Mouse (Mus musculus): ENCODE data around the gene Aldh3b3.

GRCm38 (mm10) chr19:3998335-3998734 lies 39.9 kb downstream of the Aldh3b3 start:
- TF ChIP-seq CTCF (conservative IDR thresholded peaks at IDR 0.05 in 1 of 2, IDR thresholded peaks at IDR 0.05 in 1 of 2; ENCODE audit: low read depth in 2 of 2, low read length in 2 of 2): no peak
- no peak for TF ChIP-seq POLR2A (IDR thresholded peaks at IDR 0.05; ENCODE audit: low read depth, low read length)
- no peak for TF ChIP-seq HCFC1 (IDR thresholded peaks at IDR 0.05; ENCODE audit: low read depth, low read length)
- no peak for TF ChIP-seq EP300 (IDR thresholded peaks at IDR 0.05; ENCODE audit: low read length)
- TF ChIP-seq MEF2A (IDR thresholded peaks at IDR 0.05; ENCODE audit: borderline replicate concordance, low read depth, low read length): no peak
- no peak for TF ChIP-seq ZMIZ1 (IDR thresholded peaks at IDR 0.05; ENCODE audit: low read depth, low read length)
- no peak for TF ChIP-seq USF1 (IDR thresholded peaks at IDR 0.05; ENCODE audit: low read depth, low read length)
- TF ChIP-seq MAZ (IDR thresholded peaks at IDR 0.05; ENCODE audit: low read depth, low read length): no peak
- TF ChIP-seq CHD2 (IDR thresholded peaks at IDR 0.05; ENCODE audit: low read length): no peak
